Mouse (Mus musculus) urinary bladder, postnatal 36 days (tissue): ENCODE data around the gene Olfr32.
"Not testable (repeated sequence)": the region's sequence is repeated elsewhere in the genome, so short reads cannot be mapped to it uniquely, and the experiment has no call there.

ENCODE experiments used
- DNase-seq, 2 experiments: peaks; one replicate each; pipeline ENCODE4 v3.0.0; 2022; ENCODE audit warnings: low spot score in 2 of 2, mixed read lengths in 1 of 2

The Olfr32 gene

GRCm38 (mm10) chr2:90142196-90142595, at the start of gene Olfr32:
Olfr32 (minus strand) TSS chr2:90142296.
- no peak for DNase-seq

GRCm38 (mm10) chr2:90187082-90187481, 45.0 kb upstream of the Olfr32 start:
- DNase-seq = not testable (repeated sequence)

GRCm38 (mm10) chr2:90186082-90186481, 44.0 kb upstream of the Olfr32 start:
- DNase-seq = not testable (repeated sequence)

GRCm38 (mm10) chr2:90153916-90154315, 11.8 kb upstream of the Olfr32 start:
- DNase-seq = no peak

- no peak for DNase-seq
Measured at GRCm38 (mm10) chr2:90152991-90153390, 10.9 kb upstream of the Olfr32 start, which contains the start of gene Olfr1270. Olfr1270 (minus strand) TSS chr2:90153091.

GRCm38 (mm10) chr2:90121312-90121711, 20.8 kb downstream of the Olfr32 start, which contains the start of gene Olfr1269:
Olfr1269 (minus strand) TSS chr2:90121412.
- DNase-seq = no peak
